Mouse (Mus musculus): ENCODE measurements around the gene Skiv2l. TPM values are rescaled to one million over a fixed set of nuclear protein-coding genes. Genes with fewer than 3 reads are reported as not detected.
"Not testable (repeated sequence)": the region's sequence is repeated elsewhere in the genome, so short reads cannot be mapped to it uniquely, and the experiment has no call there.

Skiv2l gene
- polyA plus RNA-seq, 1 experiment from 2014 or later: 62.1 TPM

DNA sequence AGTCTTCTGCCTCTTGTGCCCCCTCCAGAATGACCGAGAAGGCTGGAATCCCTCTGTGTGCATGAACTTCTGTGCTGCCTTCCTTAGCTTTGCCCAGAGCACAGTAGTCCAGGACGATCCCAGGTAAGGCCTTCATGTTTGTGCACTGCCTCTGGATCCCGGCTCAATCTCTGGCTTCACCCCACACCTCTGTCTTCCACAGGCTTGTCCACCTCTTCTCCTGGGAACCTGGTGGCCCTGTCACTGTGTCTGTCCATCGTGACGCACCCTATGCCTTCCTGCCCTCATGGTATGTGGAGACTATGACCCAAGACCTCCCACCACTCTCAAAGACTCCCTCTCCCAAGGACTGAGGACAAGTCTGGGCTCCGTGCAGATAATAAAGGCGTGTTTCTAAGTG, 11.2 kb downstream of the Skiv2l start:
- peaks cover 26% of the 10 kb centered on the region for H3K4me1 ChIP-seq (ENCODE audit: control insufficient read depth, insufficient read depth, low read length)

DNA sequence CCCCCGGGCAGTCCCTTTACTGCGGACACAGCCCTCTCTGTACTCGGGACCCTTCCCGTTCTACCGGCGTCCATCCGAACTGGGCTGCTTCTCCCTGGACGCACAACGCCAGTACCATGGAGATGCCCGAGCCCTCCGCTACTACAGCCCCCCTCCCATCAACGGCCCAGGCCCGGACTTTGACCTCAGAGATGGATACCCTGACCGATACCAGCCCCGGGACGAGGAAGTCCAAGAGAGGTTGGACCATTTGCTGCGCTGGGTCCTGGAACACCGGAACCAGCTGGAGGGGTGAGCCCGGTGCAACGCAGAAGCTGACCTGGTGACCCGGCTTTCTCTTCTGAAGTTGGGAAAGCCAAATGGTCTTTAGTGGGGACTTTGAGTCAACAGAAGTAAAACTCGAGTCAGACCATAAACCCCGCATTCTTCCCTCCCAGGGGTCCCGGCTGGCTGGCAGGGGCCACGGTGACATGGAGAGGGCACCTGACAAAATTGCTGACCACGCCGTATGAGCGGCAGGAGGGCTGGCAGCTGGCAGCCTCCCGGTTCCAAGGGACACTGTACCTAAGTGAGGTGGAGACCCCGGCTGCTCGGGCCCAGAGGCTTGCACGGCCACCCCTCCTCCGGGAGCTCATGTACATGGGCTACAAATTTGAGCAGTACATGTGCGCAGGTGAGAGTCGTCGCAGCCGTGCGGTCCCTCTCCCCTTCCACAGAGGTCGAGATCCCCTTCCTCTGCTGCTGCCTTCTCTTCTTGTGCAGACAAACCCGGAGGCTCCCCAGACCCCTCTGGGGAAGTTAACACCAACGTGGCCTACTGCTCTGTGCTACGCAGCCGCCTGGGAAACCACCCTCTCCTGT, 12.3 kb downstream of the Skiv2l start:
- H3K27ac ChIP-seq (ENCODE audit: low read length): peak overlapping the region; percentile 86

More for the DNA sequence above, 11.2 kb downstream of the Skiv2l start:
- Histone ChIP-seq H3K36me3 (ENCODE audit: control insufficient read depth, insufficient read depth, low read length) (peaks cover 25% of the 10 kb centered on the region), H3K4me2 (ENCODE audit: low read length) (no peak overlapping the region), H3K9ac (ENCODE audit: low read depth, low read length) (no peak overlapping the region), H3K4me3 (ENCODE audit: low read depth, low read length) (no peak overlapping the region), H3K27me3 (ENCODE audit: control insufficient read depth, insufficient read depth, low read depth, low read length) (no peaks in the 10 kb centered on the region), H3K9me3 (replicated peaks; ENCODE audit: control insufficient read depth, low read length, poor library complexity, severe bottlenecking) (no peaks in the 10 kb centered on the region), H3K27ac (ENCODE audit: low read length) (no peak overlapping the region)
- 91% methylated on average over 7 of the region's 7 CpGs for WGBS
- no peak for ATAC-seq

DNA sequence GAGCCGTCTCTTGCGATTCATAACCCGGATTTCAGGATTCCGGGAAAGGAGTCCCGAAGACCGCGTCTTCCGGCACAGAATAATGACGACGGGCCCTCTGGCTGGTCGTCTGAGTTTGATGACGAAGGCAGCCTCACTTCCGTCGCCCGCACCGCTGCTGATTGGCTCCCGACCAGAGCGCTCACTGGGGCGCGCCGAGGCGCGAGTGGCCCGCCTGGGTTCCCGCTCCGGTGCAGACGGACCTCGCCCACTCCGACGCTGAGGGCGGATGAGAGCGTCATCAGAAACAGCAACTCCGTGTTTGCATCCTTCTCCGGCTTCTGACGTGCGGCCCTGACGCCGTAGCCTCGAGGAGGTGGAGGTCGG, 13.2 kb downstream of the Skiv2l start, which contains the start of the genes Stk19 and Dxo:
Gene Stk19 (minus strand): TSS at position 90 of the 366 bp plus-strand sequence.
Gene Dxo (plus strand): TSS at position 164 of the 366 bp plus-strand sequence.
- H3K9me3 ChIP-seq (replicated peaks; ENCODE audit: control insufficient read depth, low read length, poor library complexity, severe bottlenecking): no peaks in the 10 kb centered on the region
- H3K27ac ChIP-seq (ENCODE audit: low read length): peak within 1 kb of the TSS; percentile 86
- peak within 1 kb of the TSS; percentile 85 for H3K9ac ChIP-seq (ENCODE audit: low read depth, low read length)
- H3K27me3 ChIP-seq (ENCODE audit: control insufficient read depth, insufficient read depth, low read depth, low read length): no peaks in the 10 kb centered on the region
- H3K4me1 ChIP-seq (ENCODE audit: control insufficient read depth, insufficient read depth, low read length): peaks cover 26% of the 10 kb centered on the region
- peak within 1 kb of the TSS; percentile 80 for H3K4me3 ChIP-seq (ENCODE audit: low read depth, low read length)
- peaks cover 25% of the 10 kb centered on the region for H3K36me3 ChIP-seq (ENCODE audit: control insufficient read depth, insufficient read depth, low read length)
- peak; percentile 92 for ATAC-seq
- under 1% methylated on average over 40 of the region's 40 CpGs for WGBS
- peak within 1 kb of the TSS; percentile 99 for H3K4me2 ChIP-seq (ENCODE audit: low read length)

More for the DNA sequence above, 12.3 kb downstream of the Skiv2l start:
- Histone ChIP-seq H3K36me3 (ENCODE audit: control insufficient read depth, insufficient read depth, low read length) (peaks cover 21% of the 10 kb centered on the region), H3K27me3 (ENCODE audit: control insufficient read depth, insufficient read depth, low read depth, low read length) (no peaks in the 10 kb centered on the region), H3K4me1 (ENCODE audit: control insufficient read depth, insufficient read depth, low read length) (peaks cover 26% of the 10 kb centered on the region), H3K9ac (ENCODE audit: low read depth, low read length) (peak overlapping the region; percentile 85), H3K4me3 (ENCODE audit: low read depth, low read length) (peak overlapping the region; percentile 80), H3K4me2 (ENCODE audit: low read length) (peak overlapping the region; percentile 99), H3K9me3 (replicated peaks; ENCODE audit: control insufficient read depth, low read length, poor library complexity, severe bottlenecking) (no peaks in the 10 kb centered on the region)
- 42% methylated on average over 43 of the region's 43 CpGs for WGBS
- ATAC-seq: peak; percentile 4

DNA sequence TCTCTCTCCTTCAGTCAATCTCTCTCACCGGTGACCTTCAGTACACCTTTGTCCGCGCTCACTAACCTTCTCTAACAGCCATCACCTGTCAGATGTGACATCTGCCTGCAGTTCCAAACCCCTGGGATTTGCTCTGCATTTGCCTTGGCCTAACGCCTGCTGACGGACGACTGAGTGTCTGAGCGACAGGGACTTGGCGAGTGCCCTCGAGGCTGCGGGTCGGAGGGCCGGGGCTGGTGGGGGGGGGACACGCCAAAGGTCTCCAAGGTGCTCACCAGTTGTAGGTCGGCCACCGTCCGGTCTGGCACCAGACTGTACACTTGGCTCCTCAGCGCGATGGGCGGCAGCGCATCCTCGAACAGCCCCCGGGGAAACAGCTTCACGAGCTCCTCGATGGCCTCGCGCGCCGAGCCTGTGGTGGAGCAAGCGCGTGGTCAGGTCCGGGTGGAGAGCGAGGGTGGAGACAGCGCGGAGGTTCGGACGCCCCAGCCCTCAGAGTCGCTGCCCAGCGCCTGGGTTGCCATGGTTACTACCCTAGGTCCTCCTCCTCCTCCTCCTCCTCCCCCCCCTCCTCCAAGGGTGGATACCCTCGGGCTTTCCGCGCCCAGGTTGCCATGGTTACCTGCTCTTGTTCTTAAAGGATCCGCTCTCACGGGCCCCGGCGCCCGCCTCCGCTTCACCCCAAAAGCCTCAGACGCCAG, 13.7 kb downstream of the Skiv2l start:
- peak; percentile 77 for ATAC-seq
- H3K36me3 ChIP-seq (ENCODE audit: control insufficient read depth, insufficient read depth, low read length): peaks cover 20% of the 10 kb centered on the region
- no peaks in the 10 kb centered on the region for H3K27me3 ChIP-seq (ENCODE audit: control insufficient read depth, insufficient read depth, low read depth, low read length)
- H3K9me3 ChIP-seq (replicated peaks; ENCODE audit: control insufficient read depth, low read length, poor library complexity, severe bottlenecking): no peaks in the 10 kb centered on the region
- H3K4me2 ChIP-seq (ENCODE audit: low read length): peak overlapping the region; percentile 99
- H3K9ac ChIP-seq (ENCODE audit: low read depth, low read length): peak overlapping the region; percentile 85
- H3K4me1 ChIP-seq (ENCODE audit: control insufficient read depth, insufficient read depth, low read length): peaks cover 26% of the 10 kb centered on the region
- peak overlapping the region; percentile 80 for H3K4me3 ChIP-seq (ENCODE audit: low read depth, low read length)
- 3% methylated on average over 37 of the region's 48 CpGs for WGBS
- H3K27ac ChIP-seq (ENCODE audit: low read length): peak overlapping the region; percentile 86

DNA sequence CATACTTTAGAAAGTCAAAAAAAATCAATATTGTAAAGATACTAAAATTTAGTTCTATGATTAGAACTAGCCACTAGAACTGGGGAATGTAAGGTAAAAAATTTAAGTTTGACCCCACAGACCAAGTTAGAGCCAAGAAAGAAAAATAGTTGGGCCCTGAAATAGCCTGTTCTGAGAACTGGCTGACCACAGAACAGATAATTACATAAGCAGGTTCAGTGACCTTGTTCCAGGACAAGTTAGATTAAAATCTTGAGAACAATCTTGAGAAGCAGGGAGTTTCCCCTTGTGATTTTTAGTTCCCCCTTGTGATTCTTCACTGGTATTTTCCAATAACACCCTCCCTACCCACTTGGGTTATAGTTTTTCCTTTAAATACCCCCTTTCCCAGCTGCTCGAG, 19.2 kb downstream of the Skiv2l start:
- not testable (repeated sequence) for H3K27me3 ChIP-seq (ENCODE audit: control insufficient read depth, insufficient read depth, low read depth, low read length); H3K4me3 ChIP-seq (ENCODE audit: low read depth, low read length); H3K27ac ChIP-seq (ENCODE audit: low read length); H3K9ac ChIP-seq (ENCODE audit: low read depth, low read length); ATAC-seq; H3K4me2 ChIP-seq (ENCODE audit: low read length); H3K9me3 ChIP-seq (replicated peaks; ENCODE audit: control insufficient read depth, low read length, poor library complexity, severe bottlenecking)
- Histone ChIP-seq H3K4me1 (ENCODE audit: control insufficient read depth, insufficient read depth, low read length) (peaks cover 12% of the 10 kb centered on the region), H3K36me3 (ENCODE audit: control insufficient read depth, insufficient read depth, low read length) (peaks cover 29% of the 10 kb centered on the region)
- WGBS: 94% methylated on average over 1 of the region's 1 CpGs

DNA sequence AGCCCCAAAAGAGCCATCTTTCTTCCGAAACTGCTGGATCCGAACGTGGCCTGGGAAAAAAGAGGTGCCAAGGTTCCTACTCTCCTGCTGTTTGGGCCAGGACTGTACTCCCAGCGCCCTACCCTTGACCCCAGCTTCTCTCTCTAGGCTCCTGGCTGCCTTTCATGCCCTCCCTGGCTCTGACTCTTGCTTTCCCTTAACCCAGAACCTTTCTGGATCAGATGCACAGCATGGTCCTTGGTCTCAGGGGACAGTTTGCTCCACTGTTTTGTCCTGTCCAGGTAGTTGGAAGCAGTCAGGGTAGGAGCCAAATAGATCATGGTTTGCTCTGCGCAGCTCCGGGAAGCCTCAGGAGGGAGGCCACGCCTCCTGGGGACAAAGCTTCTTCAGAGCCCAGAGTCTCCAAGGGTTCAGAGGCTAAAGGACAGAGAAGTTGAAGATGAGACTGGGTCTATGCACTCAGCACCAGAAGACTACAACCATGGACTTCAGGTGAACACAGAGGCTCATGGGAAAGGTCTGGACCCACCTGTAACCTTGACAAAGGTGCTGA, 35.1 kb downstream of the Skiv2l start:
- no peak overlapping the region for H3K27ac ChIP-seq (ENCODE audit: low read length)

DNA sequence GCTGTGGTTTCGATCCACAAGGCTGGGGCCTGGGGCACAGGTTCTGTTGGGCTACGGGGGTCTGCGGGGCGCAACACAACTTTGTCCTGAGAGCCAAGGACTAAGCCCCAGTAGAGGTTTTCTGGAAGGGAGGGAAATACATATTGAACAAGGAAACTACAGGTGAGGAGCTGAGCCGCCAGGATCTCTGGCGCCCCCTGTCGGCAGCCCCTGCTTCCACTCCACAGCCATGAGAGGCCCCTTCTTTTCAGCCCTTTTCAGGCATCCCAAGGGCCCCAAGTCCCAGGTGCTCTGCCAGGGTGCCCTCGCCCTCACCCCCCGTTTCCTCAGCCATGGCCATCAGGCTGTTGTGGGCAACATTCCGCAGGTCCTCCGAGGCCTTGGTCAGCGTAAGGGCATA, 36.3 kb downstream of the Skiv2l start:
- WGBS: 56% methylated on average over 11 of the region's 12 CpGs
- H3K9me3 ChIP-seq (replicated peaks; ENCODE audit: control insufficient read depth, low read length, poor library complexity, severe bottlenecking); ATAC-seq; H3K4me2 ChIP-seq (ENCODE audit: low read length); H3K36me3 ChIP-seq (ENCODE audit: control insufficient read depth, insufficient read depth, low read length); H3K9ac ChIP-seq (ENCODE audit: low read depth, low read length); H3K27ac ChIP-seq (ENCODE audit: low read length); H3K27me3 ChIP-seq (ENCODE audit: control insufficient read depth, insufficient read depth, low read depth, low read length); H3K4me1 ChIP-seq (ENCODE audit: control insufficient read depth, insufficient read depth, low read length); H3K4me3 ChIP-seq (ENCODE audit: low read depth, low read length): not testable (repeated sequence)

More for the DNA sequence above, 35.1 kb downstream of the Skiv2l start:
- Histone ChIP-seq H3K36me3 (ENCODE audit: control insufficient read depth, insufficient read depth, low read length) (no peaks in the 10 kb centered on the region), H3K9ac (ENCODE audit: low read depth, low read length) (no peak overlapping the region), H3K4me3 (ENCODE audit: low read depth, low read length) (no peak overlapping the region), H3K4me1 (ENCODE audit: control insufficient read depth, insufficient read depth, low read length) (no peaks in the 10 kb centered on the region), H3K9me3 (replicated peaks; ENCODE audit: control insufficient read depth, low read length, poor library complexity, severe bottlenecking) (no peaks in the 10 kb centered on the region), H3K4me2 (ENCODE audit: low read length) (no peak overlapping the region), H3K27me3 (ENCODE audit: control insufficient read depth, insufficient read depth, low read depth, low read length) (no peaks in the 10 kb centered on the region)
- WGBS: 76% methylated on average over 7 of the region's 7 CpGs
- no peak for ATAC-seq

DNA sequence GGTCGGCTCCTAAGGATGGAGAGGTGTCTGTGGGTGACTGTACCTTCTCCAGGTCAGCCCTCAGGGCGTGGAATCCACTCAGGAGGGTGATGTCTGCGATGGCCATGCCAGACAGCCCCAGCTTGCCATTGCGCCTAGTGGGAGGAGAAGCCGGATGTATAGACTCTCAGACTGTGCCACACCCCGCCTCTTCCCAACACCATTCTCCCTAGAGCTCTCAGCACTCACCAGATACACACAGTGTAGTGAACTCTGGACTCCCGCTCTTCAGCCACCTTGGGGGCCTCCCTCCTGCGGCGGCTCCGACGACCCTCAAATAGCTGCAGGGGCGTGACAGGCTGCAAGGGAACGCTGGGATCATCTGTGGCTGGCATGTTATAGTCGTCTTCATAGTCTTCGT, 38.7 kb downstream of the Skiv2l start:
- Histone ChIP-seq H3K27me3 (ENCODE audit: control insufficient read depth, insufficient read depth, low read depth, low read length) (no peaks in the 10 kb centered on the region), H3K36me3 (ENCODE audit: control insufficient read depth, insufficient read depth, low read length) (no peaks in the 10 kb centered on the region), H3K4me2 (ENCODE audit: low read length) (no peak overlapping the region), H3K4me1 (ENCODE audit: control insufficient read depth, insufficient read depth, low read length) (no peaks in the 10 kb centered on the region), H3K27ac (ENCODE audit: low read length) (no peak overlapping the region), H3K9ac (ENCODE audit: low read depth, low read length) (no peak overlapping the region), H3K4me3 (ENCODE audit: low read depth, low read length) (no peak overlapping the region), H3K9me3 (replicated peaks; ENCODE audit: control insufficient read depth, low read length, poor library complexity, severe bottlenecking) (no peaks in the 10 kb centered on the region)
- WGBS: 73% methylated on average over 15 of the region's 15 CpGs
- ATAC-seq: no peak

All from midbrain, embryonic 16.5 days (tissue).